Mouse (Mus musculus): ENCODE measurements around the gene Casp8ap2. TPM values are rescaled to one million over a fixed set of nuclear protein-coding genes. Genes with fewer than 3 reads are reported as not detected.

The Casp8ap2 gene
- polyA plus RNA-seq (2014; fragmentation: Nextera tagmentation; extraction: Ambion mirVana): 23.1 and 24.6 TPM in 2 replicates

- Histone ChIP-seq H3K27ac (replicated peaks in 1 of 2; ENCODE audit: control insufficient read depth in 1 of 2, insufficient read depth in 1 of 2, low read depth in 2 of 2, low read length in 2 of 2) (peak within 1 kb of the TSS; percentile 90), H3K4me3 (ENCODE audit: control insufficient read depth in 1 of 2, insufficient read depth in 1 of 2, low read depth in 1 of 2, low read length in 2 of 2) (peak within 1 kb of the TSS; percentile 75 to 92), H3K4me2 (ENCODE audit: low read length) (peak within 1 kb of the TSS; percentile 79), H3K9ac (ENCODE audit: low read length) (peak within 1 kb of the TSS; percentile 91), H3K27me3 (ENCODE audit: control insufficient read depth, insufficient read depth, low read length) (no peaks in the 10 kb centered on the region), H3K4me1 (ENCODE audit: control insufficient read depth in 2 of 2, insufficient read depth in 2 of 2, low read length in 2 of 2) (peaks cover 0 to 14% of the 10 kb centered on the region in 2 experiments; a peak in 2 of 4 replicates), H3K36me3 (ENCODE audit: control insufficient read depth, insufficient read depth, low read length) (peaks cover 6% of the 10 kb centered on the region), H3K9me3 (ENCODE audit: control insufficient read depth, low read length) (no peaks in the 10 kb centered on the region)
- peak; percentile 99 for ATAC-seq (ENCODE audit: insufficient number of reproducible peaks, insufficient read depth, low FRiP score, low read depth)
- WGBS: under 1% methylated on average over 67 of the region's 67 CpGs
Observed at GRCm38 (mm10) chr4:32615034-32615881, at the start of gene Casp8ap2. TSS of gene Casp8ap2 (plus strand) at chr4:32615451.

GRCm38 (mm10) chr4:32569054-32569453, 46.2 kb upstream of the Casp8ap2 start:
- Histone ChIP-seq H3K27me3 (ENCODE audit: control insufficient read depth, insufficient read depth, low read length) (no peaks in the 10 kb centered on the region), H3K4me3 (ENCODE audit: control insufficient read depth in 1 of 2, insufficient read depth in 1 of 2, low read depth in 1 of 2, low read length in 2 of 2) (no peak overlapping the region), H3K9ac (ENCODE audit: low read length) (no peak overlapping the region), H3K4me1 (ENCODE audit: control insufficient read depth in 2 of 2, insufficient read depth in 2 of 2, low read length in 2 of 2) (no peaks in the 10 kb centered on the region), H3K4me2 (ENCODE audit: low read length) (no peak overlapping the region), H3K9me3 (ENCODE audit: control insufficient read depth, low read length) (no peaks in the 10 kb centered on the region; the same call in 1 of the 2 replicates), H3K27ac (replicated peaks in 1 of 2; ENCODE audit: control insufficient read depth in 1 of 2, insufficient read depth in 1 of 2, low read depth in 2 of 2, low read length in 2 of 2) (no peak overlapping the region), H3K36me3 (ENCODE audit: control insufficient read depth, insufficient read depth, low read length) (peaks cover 7% of the 10 kb centered on the region; the same call in 1 of the 2 replicates)
- no peak for ATAC-seq (ENCODE audit: insufficient number of reproducible peaks, insufficient read depth, low FRiP score, low read depth)
- WGBS: 78% methylated on average over 4 of the region's 4 CpGs

GRCm38 (mm10) chr4:32569995-32570938, 45.0 kb upstream of the Casp8ap2 start:
- no peaks in the 10 kb centered on the region for H3K27me3 ChIP-seq (ENCODE audit: control insufficient read depth, insufficient read depth, low read length)
- WGBS: 78% methylated on average over 17 of the region's 17 CpGs
- H3K36me3 ChIP-seq (ENCODE audit: control insufficient read depth, insufficient read depth, low read length): no peaks in the 10 kb centered on the region; the same call in 1 of the 2 replicates
- H3K9me3 ChIP-seq (ENCODE audit: control insufficient read depth, low read length): no peaks in the 10 kb centered on the region; the same call in 1 of the 2 replicates
- no peak overlapping the region for H3K4me2 ChIP-seq (ENCODE audit: low read length)
- no peak for ATAC-seq (ENCODE audit: insufficient number of reproducible peaks, insufficient read depth, low FRiP score, low read depth)
- no peak overlapping the region for H3K9ac ChIP-seq (ENCODE audit: low read length)
- H3K4me1 ChIP-seq (ENCODE audit: control insufficient read depth in 2 of 2, insufficient read depth in 2 of 2, low read length in 2 of 2): no peaks in the 10 kb centered on the region
- H3K27ac ChIP-seq (replicated peaks in 1 of 2; ENCODE audit: control insufficient read depth in 1 of 2, insufficient read depth in 1 of 2, low read depth in 2 of 2, low read length in 2 of 2): no peak overlapping the region
- H3K4me3 ChIP-seq (ENCODE audit: control insufficient read depth in 1 of 2, insufficient read depth in 1 of 2, low read depth in 1 of 2, low read length in 2 of 2): no peak overlapping the region

- ATAC-seq (ENCODE audit: insufficient number of reproducible peaks, insufficient read depth, low FRiP score, low read depth): no peak
- H3K9ac ChIP-seq (ENCODE audit: low read length): no peak overlapping the region
- WGBS: 74% methylated on average over 8 of the region's 8 CpGs
Observed at GRCm38 (mm10) chr4:32570939-32571317, 44.3 kb upstream of the Casp8ap2 start.

GRCm38 (mm10) chr4:32571441-32571840, 43.8 kb upstream of the Casp8ap2 start:
- H3K4me1 ChIP-seq (ENCODE audit: control insufficient read depth in 2 of 2, insufficient read depth in 2 of 2, low read length in 2 of 2): no peaks in the 10 kb centered on the region
- no peak overlapping the region for H3K4me2 ChIP-seq (ENCODE audit: low read length)
- H3K27me3 ChIP-seq (ENCODE audit: control insufficient read depth, insufficient read depth, low read length): no peaks in the 10 kb centered on the region
- H3K27ac ChIP-seq (replicated peaks in 1 of 2; ENCODE audit: control insufficient read depth in 1 of 2, insufficient read depth in 1 of 2, low read depth in 2 of 2, low read length in 2 of 2): no peak overlapping the region; a peak in 1 of 4 replicates
- H3K36me3 ChIP-seq (ENCODE audit: control insufficient read depth, insufficient read depth, low read length): peaks cover 5% of the 10 kb centered on the region; the same call in 1 of the 2 replicates
- H3K9ac ChIP-seq (ENCODE audit: low read length): no peak overlapping the region
- ATAC-seq (ENCODE audit: insufficient number of reproducible peaks, insufficient read depth, low FRiP score, low read depth): no peak
- no peak overlapping the region for H3K4me3 ChIP-seq (ENCODE audit: control insufficient read depth in 1 of 2, insufficient read depth in 1 of 2, low read depth in 1 of 2, low read length in 2 of 2)
- H3K9me3 ChIP-seq (ENCODE audit: control insufficient read depth, low read length): no peaks in the 10 kb centered on the region
- 60% methylated on average over 3 of the region's 3 CpGs for WGBS

More at GRCm38 (mm10) chr4:32570939-32571317, 44.3 kb upstream of the Casp8ap2 start:
- Histone ChIP-seq H3K4me1 (ENCODE audit: control insufficient read depth in 2 of 2, insufficient read depth in 2 of 2, low read length in 2 of 2) (no peaks in the 10 kb centered on the region), H3K4me2 (ENCODE audit: low read length) (no peak overlapping the region), H3K27me3 (ENCODE audit: control insufficient read depth, insufficient read depth, low read length) (no peaks in the 10 kb centered on the region), H3K27ac (replicated peaks in 1 of 2; ENCODE audit: control insufficient read depth in 1 of 2, insufficient read depth in 1 of 2, low read depth in 2 of 2, low read length in 2 of 2) (no peak overlapping the region; a peak in 1 of 4 replicates), H3K36me3 (ENCODE audit: control insufficient read depth, insufficient read depth, low read length) (peaks cover 2% of the 10 kb centered on the region; the same call in 1 of the 2 replicates), H3K9me3 (ENCODE audit: control insufficient read depth, low read length) (no peaks in the 10 kb centered on the region; the same call in 1 of the 2 replicates), H3K4me3 (ENCODE audit: control insufficient read depth in 1 of 2, insufficient read depth in 1 of 2, low read depth in 1 of 2, low read length in 2 of 2) (no peak overlapping the region)

- no peak for ATAC-seq (ENCODE audit: insufficient number of reproducible peaks, insufficient read depth, low FRiP score, low read depth)
- Histone ChIP-seq H3K4me2 (ENCODE audit: low read length) (no peak overlapping the region), H3K4me1 (ENCODE audit: control insufficient read depth in 2 of 2, insufficient read depth in 2 of 2, low read length in 2 of 2) (no peaks in the 10 kb centered on the region), H3K27ac (replicated peaks in 1 of 2; ENCODE audit: control insufficient read depth in 1 of 2, insufficient read depth in 1 of 2, low read depth in 2 of 2, low read length in 2 of 2) (no peak overlapping the region), H3K9me3 (ENCODE audit: control insufficient read depth, low read length) (no peaks in the 10 kb centered on the region), H3K27me3 (ENCODE audit: control insufficient read depth, insufficient read depth, low read length) (no peaks in the 10 kb centered on the region), H3K4me3 (ENCODE audit: control insufficient read depth in 1 of 2, insufficient read depth in 1 of 2, low read depth in 1 of 2, low read length in 2 of 2) (no peak overlapping the region), H3K9ac (ENCODE audit: low read length) (no peak overlapping the region), H3K36me3 (ENCODE audit: control insufficient read depth, insufficient read depth, low read length) (peaks cover 11% of the 10 kb centered on the region; the same call in 1 of the 2 replicates)
- WGBS: 67% methylated on average over 1 of the region's 1 CpGs
Observed at GRCm38 (mm10) chr4:32572118-32572517, 43.1 kb upstream of the Casp8ap2 start.

- Histone ChIP-seq H3K27me3 (ENCODE audit: control insufficient read depth, insufficient read depth, low read length) (no peaks in the 10 kb centered on the region), H3K4me2 (ENCODE audit: low read length) (no peak overlapping the region), H3K9ac (ENCODE audit: low read length) (no peak overlapping the region), H3K27ac (replicated peaks in 1 of 2; ENCODE audit: control insufficient read depth in 1 of 2, insufficient read depth in 1 of 2, low read depth in 2 of 2, low read length in 2 of 2) (no peak overlapping the region), H3K4me3 (ENCODE audit: control insufficient read depth in 1 of 2, insufficient read depth in 1 of 2, low read depth in 1 of 2, low read length in 2 of 2) (no peak overlapping the region), H3K4me1 (ENCODE audit: control insufficient read depth in 2 of 2, insufficient read depth in 2 of 2, low read length in 2 of 2) (no peaks in the 10 kb centered on the region), H3K36me3 (ENCODE audit: control insufficient read depth, insufficient read depth, low read length) (peaks cover 14% of the 10 kb centered on the region; the same call in 1 of the 2 replicates), H3K9me3 (ENCODE audit: control insufficient read depth, low read length) (no peaks in the 10 kb centered on the region)
- no peak for ATAC-seq (ENCODE audit: insufficient number of reproducible peaks, insufficient read depth, low FRiP score, low read depth)
- WGBS: 75% methylated on average over 5 of the region's 5 CpGs
Observed at GRCm38 (mm10) chr4:32573586-32573985, 41.7 kb upstream of the Casp8ap2 start.

Measured in heart, embryonic 14.5 days (tissue).